Mouse (Mus musculus) ES-E14 (cell line): Measurements from ENCODE around the gene Med13l.

Source experiments
- CHD2 ChIP-seq: IDR thresholded peaks from 2 replicates; pipeline ENCODE4 v1.6.1; 2014; ENCODE audit warnings: mild to moderate bottlenecking, low read depth, low read length, inconsistent platforms
- MAFK ChIP-seq: IDR thresholded peaks from 2 replicates; pipeline ENCODE4 v1.6.1; 2014; ENCODE audit warnings: mild to moderate bottlenecking, low read depth, low read length, inconsistent platforms; ENCODE audit not compliant: insufficient read depth
- ZC3H11A ChIP-seq: IDR thresholded peaks from 2 replicates; pipeline ENCODE4 v1.6.1; 2012; ENCODE audit warnings: low read depth, mild to moderate bottlenecking, inconsistent platforms, low read length, borderline replicate concordance
- ZNF384 ChIP-seq: IDR thresholded peaks from 2 replicates; pipeline ENCODE4 v1.6.1; 2012; ENCODE audit warnings: low read depth, low read length, inconsistent platforms

GRCm38 (mm10) chr5:118679283-118679835 is 118.9 kb downstream of the Med13l start:
- TF ChIP-seq ZNF384 (no peak), MAFK (no peak), CHD2 (no peak), ZC3H11A (no peak)
